Mouse (Mus musculus): Measurements from ENCODE around the gene Dot1l.
"Not testable (repeated sequence)": the region's sequence is repeated elsewhere in the genome, so short reads cannot be mapped to it uniquely, and the experiment has no call there.

The Dot1l gene

GRCm38 (mm10) chr10:80808985-80809632 lies 54.1 kb downstream of the Dot1l start:
- DNase-seq (ENCODE audit: low read depth, low spot score): no peak

- DNase-seq (ENCODE audit: low read depth, low spot score): no peak
These were observed 55.1 kb downstream of the Dot1l start for GRCm38 (mm10) chr10:80810084-80810483.

GRCm38 (mm10) chr10:80812391-80813041 lies 57.5 kb downstream of the Dot1l start:
- DNase-seq (ENCODE audit: low read depth, low spot score): no peak

GRCm38 (mm10) chr10:80813366-80813765 lies 58.4 kb downstream of the Dot1l start, which contains the start of gene Jsrp1:
Jsrp1 (minus strand) TSS chr10:80813498.
- no peak for DNase-seq (ENCODE audit: low read depth, low spot score)

GRCm38 (mm10) chr10:80814800-80815199 lies 59.8 kb downstream of the Dot1l start:
- DNase-seq (ENCODE audit: low read depth, low spot score): no peak

- not testable (repeated sequence) for DNase-seq (ENCODE audit: low read depth, low spot score)
These were observed 61.3 kb downstream of the Dot1l start for GRCm38 (mm10) chr10:80816303-80816702.

- no peak for DNase-seq (ENCODE audit: low read depth, low spot score)
These were observed 62.2 kb downstream of the Dot1l start for GRCm38 (mm10) chr10:80817164-80817563.

- not testable (repeated sequence) for DNase-seq (ENCODE audit: low read depth, low spot score)
These were observed 62.9 kb downstream of the Dot1l start for GRCm38 (mm10) chr10:80817955-80818354.

- DNase-seq (ENCODE audit: low read depth, low spot score): no peak
These were observed 63.7 kb downstream of the Dot1l start for GRCm38 (mm10) chr10:80818599-80819281.

GRCm38 (mm10) chr10:80819406-80819805 lies 64.4 kb downstream of the Dot1l start:
- DNase-seq (ENCODE audit: low read depth, low spot score): no peak

- DNase-seq (ENCODE audit: low read depth, low spot score): peak; percentile 65
These were observed 67.0 kb downstream of the Dot1l start for GRCm38 (mm10) chr10:80821991-80822390.

GRCm38 (mm10) chr10:80822528-80822927 lies 67.5 kb downstream of the Dot1l start:
- DNase-seq (ENCODE audit: low read depth, low spot score): no peak

GRCm38 (mm10) chr10:80823316-80823715 lies 68.3 kb downstream of the Dot1l start:
- no peak for DNase-seq (ENCODE audit: low read depth, low spot score)

GRCm38 (mm10) chr10:80823847-80824643 lies 69.0 kb downstream of the Dot1l start:
- peak; percentile 42 for DNase-seq (ENCODE audit: low read depth, low spot score)

- DNase-seq (ENCODE audit: low read depth, low spot score): no peak
These were observed 69.8 kb downstream of the Dot1l start for GRCm38 (mm10) chr10:80824827-80825226.

GRCm38 (mm10) chr10:80826151-80827062 lies 71.4 kb downstream of the Dot1l start, which contains the start of gene Oaz1:
Oaz1 (plus strand) TSS chr10:80826656.
- DNase-seq (ENCODE audit: low read depth, low spot score): peak; percentile 100

- no peak for DNase-seq (ENCODE audit: low read depth, low spot score)
These were observed 72.3 kb downstream of the Dot1l start for GRCm38 (mm10) chr10:80827063-80827869.

GRCm38 (mm10) chr10:80827870-80828420 lies 72.9 kb downstream of the Dot1l start:
- DNase-seq (ENCODE audit: low read depth, low spot score): no peak

- DNase-seq (ENCODE audit: low read depth, low spot score): not testable (repeated sequence)
These were observed 73.6 kb downstream of the Dot1l start for GRCm38 (mm10) chr10:80828587-80828986.

All from CD4-positive helper T cell, adult 2 months (primary cell).